Mouse (Mus musculus) intestine, postnatal 0 days (tissue): ENCODE data around the gene Mfsd4b1. TPM values are rescaled to one million over a fixed set of nuclear protein-coding genes. Genes with fewer than 3 reads are reported as not detected.
"Not testable (repeated sequence)": the region's sequence is repeated elsewhere in the genome, so short reads cannot be mapped to it uniquely, and the experiment has no call there.

Experiments used
- ATAC-seq: fragments of 200-750 bp; cut with Nextera tagmentation; 2 replicates; pipeline ENCODE4 v1.8.0; 2017; ENCODE audit warnings: mild to moderate bottlenecking, moderate TSS enrichment, moderate library complexity
- H3K27ac ChIP-seq: fragments of 300-500 bp; sonication (generic); 2 replicates; pipeline ENCODE4 v1.5.1; 2014; ENCODE audit warnings: mild to moderate bottlenecking, low read depth, low read length, moderate library complexity
- H3K27me3 ChIP-seq: fragments of 300-500 bp; sonication (generic); replicated peaks from 2 replicates; pipeline ENCODE4 v1.6.1; 2014; ENCODE audit warnings: low read length, mixed read lengths; ENCODE audit not compliant: control insufficient read depth, insufficient read depth
- H3K36me3 ChIP-seq: fragments of 300-500 bp; sonication (generic); 2 replicates; pipeline ENCODE4 v1.6.1; 2014; ENCODE audit warnings: mild to moderate bottlenecking, moderate library complexity; ENCODE audit not compliant: control insufficient read depth, insufficient read depth
- H3K4me1 ChIP-seq: fragments of 300-500 bp; sonication (generic); replicated peaks from 2 replicates; pipeline ENCODE4 v1.6.1; 2014; ENCODE audit warnings: antibody characterized with exemption, low read length, mixed read lengths; ENCODE audit not compliant: control insufficient read depth, insufficient read depth
- H3K4me2 ChIP-seq: fragments of 300-500 bp; sonication (generic); replicated peaks from 2 replicates; pipeline ENCODE4 v1.6.1; 2014; ENCODE audit warnings: low read depth, mild to moderate bottlenecking, moderate library complexity
- H3K4me3 ChIP-seq: fragments of 300-500 bp; sonication (generic); 2 replicates; pipeline ENCODE4 v1.5.1; 2014; ENCODE audit warnings: low read depth, low read length
- H3K9ac ChIP-seq: fragments of 300-500 bp; sonication (generic); 2 replicates; pipeline ENCODE4 v1.6.1; 2014; ENCODE audit warnings: mild to moderate bottlenecking, low read depth, low read length
- H3K9me3 ChIP-seq: fragments of 300-500 bp; sonication (generic); 2 replicates; pipeline ENCODE4 v1.6.1; 2016; ENCODE audit warnings: mixed run types; ENCODE audit not compliant: control insufficient read depth
- CTCF ChIP-seq: sonication (generic); IDR thresholded peaks from 2 replicates; pipeline ENCODE4 v1.5.1; 2016; ENCODE audit warnings: low read depth, mild to moderate bottlenecking, control low read depth, antibody characterized with exemption, moderate library complexity
- WGBS: fragments of 180-500 bp; shearing (Covaris S2); extraction: QIAGEN DNeasy Blood & Tissue Kit; methylation state at CpG from one replicate; pipeline ENCODE4 v1.1.7; 2014; 5-methylcytosine and 5-hydroxymethylcytosine counted together
- polyA plus RNA-seq: library from polyadenylated mRNA; unstranded; fragments of >200 nt; fragmentation: Nextera tagmentation; extraction: Ambion mirVana; gene quantifications from 2 replicates; pipeline ENCODE4 v1.2.1, GENCODE M21; 2015

Mfsd4b1 gene
- polyA plus RNA-seq, 1 experiment from 2014 or later, result 8.4 TPM

- H3K27me3 ChIP-seq, result 0 out of 2 replicates have a peak, but pooled peaks cover 2% of the 10 kb centered on the region
- no peaks in the 10 kb centered on the region for H3K36me3 ChIP-seq
- H3K27ac ChIP-seq, result no peak overlapping the region
- no peak overlapping the region for H3K9ac ChIP-seq
- H3K4me1 ChIP-seq, result no peaks in the 10 kb centered on the region
- ATAC-seq, result no peak
- no peak overlapping the region for H3K4me3 ChIP-seq
- no peak overlapping the region for H3K4me2 ChIP-seq
- H3K9me3 ChIP-seq, result no peaks in the 10 kb centered on the region
- WGBS, result 87% methylated on average over 5 of the region's 5 CpGs
- no peak for TF ChIP-seq CTCF
Observed at GRCm38 (mm10) chr10:40018261-40018860, 6.7 kb downstream of the Mfsd4b1 start.

GRCm38 (mm10) chr10:40009591-40009990 lies 15.5 kb downstream of the Mfsd4b1 start:
- H3K4me3 ChIP-seq, result no peak overlapping the region
- no peak overlapping the region for H3K27ac ChIP-seq
- 84% methylated on average over 11 of the region's 11 CpGs for WGBS
- TF ChIP-seq CTCF, result no peak
- H3K9ac ChIP-seq, result no peak overlapping the region
- no peaks in the 10 kb centered on the region for H3K9me3 ChIP-seq
- H3K4me1 ChIP-seq, result no peaks in the 10 kb centered on the region
- no peak overlapping the region for H3K4me2 ChIP-seq
- no peaks in the 10 kb centered on the region for H3K36me3 ChIP-seq
- no peaks in the 10 kb centered on the region for H3K27me3 ChIP-seq
- no peak for ATAC-seq

GRCm38 (mm10) chr10:40008847-40009246 lies 16.2 kb downstream of the Mfsd4b1 start:
- not testable (repeated sequence) for H3K27ac ChIP-seq, H3K36me3 ChIP-seq, H3K4me2 ChIP-seq, H3K9me3 ChIP-seq, H3K27me3 ChIP-seq, H3K4me3 ChIP-seq, H3K9ac ChIP-seq, H3K4me1 ChIP-seq, ATAC-seq
- WGBS, result 68% methylated on average over 4 of the region's 4 CpGs

GRCm38 (mm10) chr10:40007953-40008352 lies 17.1 kb downstream of the Mfsd4b1 start:
- WGBS, result 88% methylated on average over 4 of the region's 4 CpGs
- no peak for TF ChIP-seq CTCF
- Histone ChIP-seq H3K4me3 (no peak overlapping the region), H3K4me2 (no peak overlapping the region), H3K9me3 (no peaks in the 10 kb centered on the region), H3K27ac (no peak overlapping the region), H3K36me3 (no peaks in the 10 kb centered on the region), H3K27me3 (no peaks in the 10 kb centered on the region), H3K4me1 (no peaks in the 10 kb centered on the region), H3K9ac (no peak overlapping the region)
- no peak for ATAC-seq

- no peaks in the 10 kb centered on the region for H3K27me3 ChIP-seq
- H3K4me3 ChIP-seq, result no peak overlapping the region
- H3K36me3 ChIP-seq, result no peaks in the 10 kb centered on the region
- H3K4me2 ChIP-seq, result no peak overlapping the region
- no peaks in the 10 kb centered on the region for H3K9me3 ChIP-seq
- no peak overlapping the region for H3K9ac ChIP-seq
- peak; percentile 31; the same call in 1 of the 2 replicates for ATAC-seq
- H3K4me1 ChIP-seq, result no peaks in the 10 kb centered on the region
- TF ChIP-seq CTCF, result no peak
- 57% methylated on average over 10 of the region's 10 CpGs for WGBS
- H3K27ac ChIP-seq, result no peak overlapping the region
Observed at GRCm38 (mm10) chr10:40006963-40007362, 18.1 kb downstream of the Mfsd4b1 start.

- 91% methylated on average over 2 of the region's 2 CpGs for WGBS
- no peak for TF ChIP-seq CTCF
- Histone ChIP-seq H3K4me2 (no peak overlapping the region), H3K9ac (no peak overlapping the region), H3K9me3 (no peaks in the 10 kb centered on the region), H3K4me3 (no peak overlapping the region), H3K27me3 (no peaks in the 10 kb centered on the region), H3K36me3 (no peaks in the 10 kb centered on the region), H3K27ac (no peak overlapping the region), H3K4me1 (no peaks in the 10 kb centered on the region)
- ATAC-seq, result no peak
Observed at GRCm38 (mm10) chr10:40000746-40001145, 24.3 kb downstream of the Mfsd4b1 start.

- Histone ChIP-seq H3K9me3 (no peaks in the 10 kb centered on the region), H3K27me3 (no peaks in the 10 kb centered on the region), H3K4me3 (no peak overlapping the region), H3K4me2 (no peak overlapping the region), H3K9ac (no peak overlapping the region), H3K27ac (no peak overlapping the region), H3K36me3 (no peaks in the 10 kb centered on the region), H3K4me1 (no peaks in the 10 kb centered on the region)
- 25% methylated on average over 4 of the region's 4 CpGs for WGBS
- no peak for ATAC-seq
- TF ChIP-seq CTCF, result no peak
Observed at GRCm38 (mm10) chr10:39991155-39991554, 33.9 kb downstream of the Mfsd4b1 start.
